In the genomic region with DNA sequence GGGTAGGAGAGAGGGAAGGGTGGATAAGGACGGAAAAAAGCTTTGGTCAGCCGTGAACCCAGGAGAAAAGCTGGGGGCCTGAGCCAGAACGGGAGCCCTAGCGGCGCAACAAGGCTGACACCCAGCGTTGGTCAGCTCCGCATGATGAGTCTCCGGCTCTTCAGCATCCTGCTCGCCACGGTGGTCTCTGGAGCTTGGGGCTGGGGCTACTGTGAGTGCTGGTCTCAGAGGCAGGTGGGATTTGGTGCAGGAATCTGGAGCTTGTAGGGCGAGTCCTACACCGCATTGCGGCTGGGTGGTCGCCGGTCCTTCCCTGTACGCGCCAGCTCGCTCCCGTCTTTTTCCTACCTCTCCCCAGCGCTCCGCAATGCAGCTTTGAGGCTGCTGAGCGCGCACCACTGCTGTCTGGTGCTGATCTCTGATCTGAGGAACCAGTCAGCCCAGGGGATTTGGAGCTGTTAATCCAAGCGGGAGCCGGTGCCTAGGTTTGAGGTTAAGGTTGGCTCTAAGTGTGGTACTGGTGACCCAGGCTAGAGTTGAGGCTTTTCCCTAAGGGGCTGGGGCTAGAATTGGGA, we compare ENCODE assay signal across 8 mouse cellular contexts. TPM values are rescaled to one million over a fixed set of nuclear protein-coding genes. Genes with fewer than 3 reads are reported as not detected.
A peak's percentile ranks its signal among the peaks of the same experiment; 100 is the strongest.
DNase-seq lines count a peak whose midpoint lies in the region; ATAC-seq and TF ChIP-seq lines count a peak whose summit lies in the region.

No protein-coding gene starts in this region.

- no peaks in the 10 kb centered on the region for H3K9me3 ChIP-seq in ES-Bruce4 (replicated peaks; ENCODE audit: control insufficient read depth, insufficient read depth, low read length, poor library complexity, severe bottlenecking)
- H3K9me3 ChIP-seq in embryonic facial prominence, embryonic 11.5 days (replicated peaks; ENCODE audit: control insufficient read depth, low read length): no peaks in the 10 kb centered on the region
- no peaks in the 10 kb centered on the region for H3K9me3 ChIP-seq in hindbrain, embryonic 13.5 days
- no peaks in the 10 kb centered on the region for H3K9me3 ChIP-seq in liver, embryonic 15.5 days (replicated peaks)

- peak overlapping the region; percentile 50 for H3K4me2 ChIP-seq in embryonic facial prominence, embryonic 11.5 days (ENCODE audit: low read depth, low read length)
- peak overlapping the region; percentile 59 for H3K4me2 ChIP-seq in hindbrain, embryonic 13.5 days
- H3K4me2 ChIP-seq in liver, embryonic 15.5 days: peak overlapping the region; percentile 39; the same call in 1 of the 2 replicates

- peak; percentile 40 for TF ChIP-seq CTCF in ES-Bruce4 (IDR thresholded peaks at IDR 0.05; ENCODE audit: low read depth, low read length)

- no peak for DNase-seq in frontal cortex, postnatal 14 days (ENCODE audit: low spot score in 2 of 2)
- peak; percentile 46 for DNase-seq in embryonic facial prominence, embryonic 11.5 days (ENCODE audit: low spot score)
- DNase-seq in retina, postnatal 1 day: peak; percentile 65
- DNase-seq in testis, postnatal 10 days (ENCODE audit: low spot score): no peak

- H3K4me3 ChIP-seq in ES-Bruce4 (ENCODE audit: low read depth, low read length): peak overlapping the region; percentile 52
- peak overlapping the region; percentile 26 for H3K4me3 ChIP-seq in embryonic facial prominence, embryonic 11.5 days (ENCODE audit: low read depth, low read length)
- H3K4me3 ChIP-seq in hindbrain, embryonic 13.5 days: peak overlapping the region; percentile 43
- H3K4me3 ChIP-seq in liver, embryonic 15.5 days (replicated peaks): no peak overlapping the region

- no peaks in the 10 kb centered on the region for H3K4me1 ChIP-seq in ES-Bruce4 (ENCODE audit: control insufficient read depth, insufficient read depth, low read length)
- peaks cover 8% of the 10 kb centered on the region for H3K4me1 ChIP-seq in embryonic facial prominence, embryonic 11.5 days (ENCODE audit: control insufficient read depth, insufficient read depth, low read length)
- peaks cover 66% of the 10 kb centered on the region for H3K4me1 ChIP-seq in hindbrain, embryonic 13.5 days (replicated peaks)
- peaks cover 50% of the 10 kb centered on the region for H3K4me1 ChIP-seq in liver, embryonic 15.5 days (replicated peaks)

- TF ChIP-seq EP300 in ES-Bruce4 (IDR thresholded peaks at IDR 0.05; ENCODE audit: insufficient read depth, low read depth, low read length): no peak

- H3K36me3 ChIP-seq in ES-Bruce4 (ENCODE audit: control insufficient read depth, insufficient read depth, low read length, poor library complexity, severe bottlenecking): no peaks in the 10 kb centered on the region
- H3K36me3 ChIP-seq in embryonic facial prominence, embryonic 11.5 days (replicated peaks; ENCODE audit: control insufficient read depth, insufficient read depth, low read depth, low read length): no peaks in the 10 kb centered on the region
- no peaks in the 10 kb centered on the region for H3K36me3 ChIP-seq in hindbrain, embryonic 13.5 days
- no peaks in the 10 kb centered on the region for H3K36me3 ChIP-seq in liver, embryonic 15.5 days (replicated peaks)

- TF ChIP-seq POLR2A in ES-Bruce4 (IDR thresholded peaks at IDR 0.05; ENCODE audit: insufficient read depth, low read length): no peak

- peaks cover 4% of the 10 kb centered on the region; the same call in 1 of the 2 replicates for H3K27me3 ChIP-seq in ES-Bruce4 (ENCODE audit: control insufficient read depth, insufficient read depth, low read length, poor library complexity, severe bottlenecking)
- peaks cover 45% of the 10 kb centered on the region for H3K27me3 ChIP-seq in embryonic facial prominence, embryonic 11.5 days (ENCODE audit: control insufficient read depth, insufficient read depth, low read length)
- H3K27me3 ChIP-seq in hindbrain, embryonic 13.5 days: peaks cover 59% of the 10 kb centered on the region
- H3K27me3 ChIP-seq in liver, embryonic 15.5 days: peaks cover 96% of the 10 kb centered on the region

- no peak overlapping the region for H3K27ac ChIP-seq in ES-Bruce4 (ENCODE audit: insufficient read depth, low read length)
- H3K27ac ChIP-seq in embryonic facial prominence, embryonic 11.5 days (replicated peaks; ENCODE audit: low read depth, low read length): no peak overlapping the region
- peak overlapping the region; percentile 58 for H3K27ac ChIP-seq in hindbrain, embryonic 13.5 days
- H3K27ac ChIP-seq in liver, embryonic 15.5 days (replicated peaks): no peak overlapping the region

- ATAC-seq in frontal cortex, adult (ENCODE audit: low TSS enrichment): peak; percentile 18; the same call in 1 of the 2 replicates
- ATAC-seq in embryonic facial prominence, embryonic 11.5 days (replicated peaks; ENCODE audit: insufficient number of reproducible peaks, low FRiP score, low TSS enrichment, low read depth): no peak
- no peak for ATAC-seq in hindbrain, embryonic 13.5 days (ENCODE audit: low FRiP score)
- ATAC-seq in liver, embryonic 15.5 days (ENCODE audit: insufficient read depth): no peak

- WGBS in embryonic facial prominence, embryonic 11.5 days: under 1% methylated on average over 25 of the region's 25 CpGs
- 2% methylated on average over 25 of the region's 25 CpGs for WGBS in hindbrain, embryonic 13.5 days
- WGBS in liver, embryonic 15.5 days (ENCODE audit: insufficient replicate concordance): 3% methylated on average over 25 of the region's 25 CpGs

- H3K9ac ChIP-seq in ES-Bruce4 (ENCODE audit: low read depth, poor library complexity, severe bottlenecking): no peak overlapping the region
- no peak overlapping the region for H3K9ac ChIP-seq in embryonic facial prominence, embryonic 11.5 days (replicated peaks; ENCODE audit: low read length)
- peak overlapping the region; percentile 67 for H3K9ac ChIP-seq in hindbrain, embryonic 13.5 days
- no peak overlapping the region for H3K9ac ChIP-seq in liver, embryonic 15.5 days

RNA-seq across cellular contexts. Expression of gene Ccr10, which starts 1.0 kb away (rescaled TPM):
- polyA plus RNA-seq in ES-Bruce4 (2011; ENCODE audit: insufficient read depth, insufficient read length, low read depth, missing spikeins): not detected in 2 replicates
- polyA plus RNA-seq in embryonic facial prominence, embryonic 11.5 days (2014; fragmentation: Nextera tagmentation; extraction: Ambion mirVana): 0.20 TPM in 1 of 2 replicates, not detected in the other
- polyA plus RNA-seq in hindbrain, embryonic 13.5 days (2015; fragmentation: Nextera tagmentation; extraction: Ambion mirVana): 0.13 and 0.18 TPM in 2 replicates
- 0.05 TPM in 1 of 2 replicates, not detected in the other for polyA plus RNA-seq in liver, embryonic 15.5 days (2015; fragmentation: Nextera tagmentation; extraction: Ambion mirVana)

RNA-seq across cellular contexts. Expression of gene Plekhh3, which starts 5.1 kb away (rescaled TPM):
- polyA plus RNA-seq in ES-Bruce4 (2011; ENCODE audit: insufficient read depth, insufficient read length, low read depth, missing spikeins): 2.5 and 4.4 TPM in 2 replicates
- 3.7 and 5.3 TPM in 2 replicates for polyA plus RNA-seq in embryonic facial prominence, embryonic 11.5 days (2014; fragmentation: Nextera tagmentation; extraction: Ambion mirVana)
- 8.7 and 10.2 TPM in 2 replicates for polyA plus RNA-seq in hindbrain, embryonic 13.5 days (2015; fragmentation: Nextera tagmentation; extraction: Ambion mirVana)
- 1.5 and 1.9 TPM in 2 replicates for polyA plus RNA-seq in liver, embryonic 15.5 days (2015; fragmentation: Nextera tagmentation; extraction: Ambion mirVana)

RNA-seq across cellular contexts. Expression of gene Cntnap1, which starts 5.9 kb away (rescaled TPM):
- 0.15 and 0.37 TPM in 2 replicates for polyA plus RNA-seq in ES-Bruce4 (2011; ENCODE audit: insufficient read depth, insufficient read length, low read depth, missing spikeins)
- 0.28 and 0.39 TPM in 2 replicates for polyA plus RNA-seq in embryonic facial prominence, embryonic 11.5 days (2014; fragmentation: Nextera tagmentation; extraction: Ambion mirVana)
- 2.6 and 2.8 TPM in 2 replicates for polyA plus RNA-seq in hindbrain, embryonic 13.5 days (2015; fragmentation: Nextera tagmentation; extraction: Ambion mirVana)
- 0.07 and 0.12 TPM in 2 replicates for polyA plus RNA-seq in liver, embryonic 15.5 days (2015; fragmentation: Nextera tagmentation; extraction: Ambion mirVana)

RNA-seq across cellular contexts. Expression of gene Tubg2, which starts 20.5 kb away (rescaled TPM):
- 1.9 and 3.0 TPM in 2 replicates for polyA plus RNA-seq in ES-Bruce4 (2011; ENCODE audit: insufficient read depth, insufficient read length, low read depth, missing spikeins)
- 7.8 and 8.0 TPM in 2 replicates for polyA plus RNA-seq in embryonic facial prominence, embryonic 11.5 days (2014; fragmentation: Nextera tagmentation; extraction: Ambion mirVana)
- polyA plus RNA-seq in hindbrain, embryonic 13.5 days (2015; fragmentation: Nextera tagmentation; extraction: Ambion mirVana): 34.6 and 38.2 TPM in 2 replicates
- polyA plus RNA-seq in liver, embryonic 15.5 days (2015; fragmentation: Nextera tagmentation; extraction: Ambion mirVana): 0.05 and 0.24 TPM in 2 replicates

RNA-seq across cellular contexts. Expression of gene Ezh1, which starts 50.1 kb away (rescaled TPM):
- polyA plus RNA-seq in ES-Bruce4 (2011; ENCODE audit: insufficient read depth, insufficient read length, low read depth, missing spikeins): 42.8 and 49.9 TPM in 2 replicates
- 11.6 and 12.4 TPM in 2 replicates for polyA plus RNA-seq in embryonic facial prominence, embryonic 11.5 days (2014; fragmentation: Nextera tagmentation; extraction: Ambion mirVana)
- 20.4 and 20.7 TPM in 2 replicates for polyA plus RNA-seq in hindbrain, embryonic 13.5 days (2015; fragmentation: Nextera tagmentation; extraction: Ambion mirVana)
- 9.8 and 11.0 TPM in 2 replicates for polyA plus RNA-seq in liver, embryonic 15.5 days (2015; fragmentation: Nextera tagmentation; extraction: Ambion mirVana)

Comparison
In these comparisons a context has a peak if more than half of its experiments do, and no peak if none do; other contexts are left out.
1. DNase-seq: peak in embryonic facial prominence, embryonic 11.5 days (single experiment) and retina, postnatal 1 day (single experiment); none in frontal cortex, postnatal 14 days (0 of 2) and testis, postnatal 10 days (single experiment).
2. Peak in every context shown above with its lines, with median percentiles within 50 percentile points of each other: H3K4me2 ChIP-seq.